Mouse (Mus musculus) ES-Bruce4 (cell line): Measurements from ENCODE around the gene Pex26. TPM values are rescaled to one million over a fixed set of nuclear protein-coding genes. Genes with fewer than 3 reads are reported as not detected.
A peak's percentile ranks its signal among the peaks of the same experiment; 100 is the strongest.

Source experiments
- H3K27ac ChIP-seq: 2 replicates; pipeline ENCODE4 v1.5.1; 2012; ENCODE audit warnings: low read length, inconsistent platforms; ENCODE audit not compliant: insufficient read depth
- H3K27me3 ChIP-seq: 2 replicates; pipeline ENCODE4 v1.6.1; 2012; ENCODE audit warnings: mild to moderate bottlenecking, low read length, inconsistent platforms; ENCODE audit not compliant: control insufficient read depth, poor library complexity, insufficient read depth, severe bottlenecking
- H3K36me3 ChIP-seq: 2 replicates; pipeline ENCODE4 v1.6.1; 2012; ENCODE audit warnings: inconsistent platforms, mild to moderate bottlenecking, low read length, moderate library complexity; ENCODE audit not compliant: control insufficient read depth, poor library complexity, insufficient read depth, severe bottlenecking
- H3K4me1 ChIP-seq: one replicate; pipeline ENCODE4 v1.8.1; 2011; ENCODE audit warnings: low read length; ENCODE audit not compliant: control insufficient read depth, insufficient read depth
- H3K4me3 ChIP-seq: 2 replicates; pipeline ENCODE4 v1.5.1; 2011; ENCODE audit warnings: low read depth, mild to moderate bottlenecking, low read length
- H3K9ac ChIP-seq: 2 replicates; pipeline ENCODE4 v1.6.1; 2012; ENCODE audit warnings: low read depth, mild to moderate bottlenecking, inconsistent platforms; ENCODE audit not compliant: poor library complexity, severe bottlenecking
- H3K9me3 ChIP-seq: replicated peaks from 2 replicates; pipeline ENCODE4 v1.6.1; 2012; ENCODE audit warnings: mild to moderate bottlenecking, low read length, inconsistent platforms; ENCODE audit not compliant: control insufficient read depth, poor library complexity, insufficient read depth, severe bottlenecking
- CTCF ChIP-seq: IDR thresholded peaks from one replicate; pipeline ENCODE4 v1.8.1; 2011; ENCODE audit warnings: low read depth, low read length
- EP300 ChIP-seq: IDR thresholded peaks from 2 replicates; pipeline ENCODE4 v1.6.1; 2011; ENCODE audit warnings: low read depth, low read length; ENCODE audit not compliant: insufficient read depth
- POLR2A ChIP-seq: IDR thresholded peaks from one replicate; pipeline ENCODE4 v1.8.1; 2011; ENCODE audit warnings: low read length; ENCODE audit not compliant: insufficient read depth
- polyA plus RNA-seq: library from polyadenylated mRNA; stranded (reverse); fragments of >200 nt; gene quantifications from 2 replicates; pipeline ENCODE4 v1.2.4, GENCODE M21; 2011; ENCODE audit warnings: low read depth; ENCODE audit not compliant: missing spikeins, insufficient read depth, insufficient read length

Gene Pex26
- polyA plus RNA-seq, 1 experiment = 10.7 TPM

- H3K4me1 ChIP-seq = peaks cover 3% of the 10 kb centered on the region
- no peak overlapping the region for H3K27ac ChIP-seq
- H3K4me3 ChIP-seq = no peak overlapping the region
- no peaks in the 10 kb centered on the region for H3K9me3 ChIP-seq
- H3K9ac ChIP-seq = no peak overlapping the region
- TF ChIP-seq EP300 = no peak
- no peak for TF ChIP-seq CTCF
- TF ChIP-seq POLR2A = no peak
- H3K27me3 ChIP-seq = no peaks in the 10 kb centered on the region
- no peaks in the 10 kb centered on the region for H3K36me3 ChIP-seq
Measured at GRCm38 (mm10) chr6:121179846-121180245, 3.6 kb upstream of the Pex26 start.

GRCm38 (mm10) chr6:121184198-121185140 lies 1.0 kb downstream of the Pex26 start:
- TF ChIP-seq CTCF (peak; percentile 45), POLR2A (no peak), EP300 (no peak)
- Histone ChIP-seq H3K27ac (no peak overlapping the region), H3K9me3 (no peaks in the 10 kb centered on the region), H3K27me3 (no peaks in the 10 kb centered on the region), H3K9ac (peak overlapping the region; percentile 63), H3K4me3 (peak overlapping the region; percentile 96), H3K36me3 (peaks cover 3% of the 10 kb centered on the region; the same call in 1 of the 2 replicates), H3K4me1 (no peaks in the 10 kb centered on the region)

GRCm38 (mm10) chr6:121185232-121185631 lies 1.8 kb downstream of the Pex26 start:
- TF ChIP-seq CTCF = no peak
- no peak for TF ChIP-seq POLR2A
- TF ChIP-seq EP300 = no peak
- no peak overlapping the region for H3K4me3 ChIP-seq

GRCm38 (mm10) chr6:121191261-121192009 lies 8.0 kb downstream of the Pex26 start:
- TF ChIP-seq EP300 = no peak
- H3K4me3 ChIP-seq = no peak overlapping the region
- H3K9me3 ChIP-seq = no peaks in the 10 kb centered on the region
- no peaks in the 10 kb centered on the region for H3K27me3 ChIP-seq
- H3K36me3 ChIP-seq = peaks cover 3% of the 10 kb centered on the region; the same call in 1 of the 2 replicates
- peaks cover 6% of the 10 kb centered on the region for H3K4me1 ChIP-seq
- H3K9ac ChIP-seq = no peak overlapping the region
- H3K27ac ChIP-seq = no peak overlapping the region

More at GRCm38 (mm10) chr6:121185232-121185631, 1.8 kb downstream of the Pex26 start:
- H3K4me1 ChIP-seq = no peaks in the 10 kb centered on the region
- no peaks in the 10 kb centered on the region for H3K27me3 ChIP-seq
- no peak overlapping the region for H3K27ac ChIP-seq
- peak overlapping the region; percentile 19; the same call in 1 of the 2 replicates for H3K9ac ChIP-seq
- H3K36me3 ChIP-seq = peaks cover 3% of the 10 kb centered on the region; the same call in 1 of the 2 replicates
- no peaks in the 10 kb centered on the region for H3K9me3 ChIP-seq

- H3K9ac ChIP-seq = no peak overlapping the region
- no peaks in the 10 kb centered on the region for H3K27me3 ChIP-seq
- H3K27ac ChIP-seq = peak overlapping the region; percentile 97
- peak; percentile 77 for TF ChIP-seq EP300
- no peak for TF ChIP-seq CTCF
- TF ChIP-seq POLR2A = no peak
- H3K9me3 ChIP-seq = no peaks in the 10 kb centered on the region
- no peaks in the 10 kb centered on the region for H3K36me3 ChIP-seq
- H3K4me1 ChIP-seq = peaks cover 6% of the 10 kb centered on the region
- peak overlapping the region; percentile 10; the same call in 1 of the 2 replicates for H3K4me3 ChIP-seq
Measured at GRCm38 (mm10) chr6:121194061-121194955, 10.8 kb downstream of the Pex26 start.
